Mouse (Mus musculus): Measurements from ENCODE around the gene Ctsf. TPM values are rescaled to one million over a fixed set of nuclear protein-coding genes. Genes with fewer than 3 reads are reported as not detected.

Gene Ctsf
- polyA plus RNA-seq, 1 experiment, result not detected

- no peak for TF ChIP-seq GATA1 (IDR thresholded peaks at IDR 0.05; ENCODE audit: low read length)
Measured at GRCm38 (mm10) chr19:4889791-4890190, 34.9 kb downstream of the Ctsf start.

- TF ChIP-seq GATA1 (IDR thresholded peaks at IDR 0.05; ENCODE audit: low read length), result no peak
Measured at GRCm38 (mm10) chr19:4891798-4892197, 36.9 kb downstream of the Ctsf start.

- no peak for TF ChIP-seq GATA1 (IDR thresholded peaks at IDR 0.05; ENCODE audit: low read length)
Measured at GRCm38 (mm10) chr19:4896780-4897520, 42.0 kb downstream of the Ctsf start.

GRCm38 (mm10) chr19:4898972-4899371 lies 44.0 kb downstream of the Ctsf start:
- no peak for TF ChIP-seq GATA1 (IDR thresholded peaks at IDR 0.05; ENCODE audit: low read length)

- no peak for TF ChIP-seq GATA1 (IDR thresholded peaks at IDR 0.05; ENCODE audit: low read length)
Measured at GRCm38 (mm10) chr19:4899888-4900287, 45.0 kb downstream of the Ctsf start.

- TF ChIP-seq GATA1 (IDR thresholded peaks at IDR 0.05; ENCODE audit: low read length), result no peak
Measured at GRCm38 (mm10) chr19:4905979-4906794, 51.3 kb downstream of the Ctsf start, which contains the start of gene Bbs1. Gene Bbs1 (minus strand): TSS chr19:4906628.

GRCm38 (mm10) chr19:4908107-4908506 lies 53.2 kb downstream of the Ctsf start:
- no peak for TF ChIP-seq GATA1 (IDR thresholded peaks at IDR 0.05; ENCODE audit: low read length)

GRCm38 (mm10) chr19:4909376-4909775 lies 54.4 kb downstream of the Ctsf start:
- TF ChIP-seq GATA1 (IDR thresholded peaks at IDR 0.05; ENCODE audit: low read length), result no peak

Other genes starting within 250 kb of the Ctsf start
- gene Lrfn4, start 239.5 kb upstream of the Ctsf start, polyA plus RNA-seq (2012), result 14.9 and 15.4 TPM in 2 replicates
- 17.6 and 40.7 TPM in 2 replicates for gene Rce1, start 229.5 kb upstream of the Ctsf start, polyA plus RNA-seq (2012)
- 0.24 TPM in 1 of 2 replicates, not detected in the other for gene Gm960, start 156.5 kb upstream of the Ctsf start, polyA plus RNA-seq (2012)
- gene Sptbn2, start 144.0 kb upstream of the Ctsf start, polyA plus RNA-seq (2012), result 0.01 and 0.02 TPM in 2 replicates
- 4.6 and 5.3 TPM in 2 replicates for gene Rbm4b, start 98.6 kb upstream of the Ctsf start, polyA plus RNA-seq (2012)
- gene Rbm4, start 61.2 kb upstream of the Ctsf start, polyA plus RNA-seq (2012), result 1.8 and 15.4 TPM in 2 replicates
- gene Gm21992, start 43.5 kb upstream of the Ctsf start, polyA plus RNA-seq (2012), result 1.7 and 12.6 TPM in 2 replicates
- gene Rbm14, start 43.5 kb upstream of the Ctsf start, polyA plus RNA-seq (2012), result 46.8 and 61.5 TPM in 2 replicates
- 56.4 and 100 TPM in 2 replicates for gene Ccs, start 15.8 kb upstream of the Ctsf start, polyA plus RNA-seq (2012)
- 0.02 TPM in 1 of 2 replicates, not detected in the other for gene Ccdc87, start 15.8 kb upstream of the Ctsf start, polyA plus RNA-seq (2012)
- 0.50 and 0.64 TPM in 2 replicates for gene Actn3, start 22.8 kb downstream of the Ctsf start, polyA plus RNA-seq (2012)
- 2.4 and 3.2 TPM in 2 replicates for gene Zdhhc24, start 23.5 kb downstream of the Ctsf start, polyA plus RNA-seq (2012)
- gene Bbs1, start 51.5 kb downstream of the Ctsf start, polyA plus RNA-seq (2012), result 3.6 and 4.9 TPM in 2 replicates
- 72.5 and 78.7 TPM in 2 replicates for gene Dpp3, start 73.2 kb downstream of the Ctsf start, polyA plus RNA-seq (2012)
- gene Peli3, start 88.0 kb downstream of the Ctsf start, polyA plus RNA-seq (2012), result 0.09 and 0.31 TPM in 2 replicates
- 79.7 and 109 TPM in 2 replicates for gene Mrpl11, start 107.0 kb downstream of the Ctsf start, polyA plus RNA-seq (2012)
- gene Npas4, start 135.2 kb downstream of the Ctsf start, polyA plus RNA-seq (2012), result not detected in 2 replicates
- 4.1 and 4.3 TPM in 2 replicates for gene Slc29a2, start 168.7 kb downstream of the Ctsf start, polyA plus RNA-seq (2012)
- gene B4gat1, start 183.7 kb downstream of the Ctsf start, polyA plus RNA-seq (2012), result 10.8 and 12.4 TPM in 2 replicates
- gene AC124502.3, start 183.8 kb downstream of the Ctsf start, polyA plus RNA-seq (2012), result 0.15 and 0.33 TPM in 2 replicates
- 61.3 and 101 TPM in 2 replicates for gene Brms1, start 186.2 kb downstream of the Ctsf start, polyA plus RNA-seq (2012)
- 1.1 TPM in 2 replicates for gene Rin1, start 195.4 kb downstream of the Ctsf start, polyA plus RNA-seq (2012)
- gene Cd248, start 212.9 kb downstream of the Ctsf start, polyA plus RNA-seq (2012), result 0.90 and 0.95 TPM in 2 replicates
- gene Tmem151a, start 230.4 kb downstream of the Ctsf start, polyA plus RNA-seq (2012), result not detected in 2 replicates
- gene Yif1a, start 233.4 kb downstream of the Ctsf start, polyA plus RNA-seq (2012), result 19.4 and 22.6 TPM in 2 replicates
- gene Cnih2, start 243.4 kb downstream of the Ctsf start, polyA plus RNA-seq (2012), result 1.9 and 2.1 TPM in 2 replicates

All from G1E-ER4 (cell line).